Mouse (Mus musculus) megakaryocyte progenitor cell, adult 5-6 weeks (primary cell): ENCODE measurements around the gene Phex. TPM values are rescaled to one million over a fixed set of nuclear protein-coding genes. Genes with fewer than 3 reads are reported as not detected.

Experiments used
- ATAC-seq: replicated peaks from 2 replicates; pipeline ENCODE4 v1.8.0; 2016; ENCODE audit warnings: mild to moderate bottlenecking, moderate TSS enrichment, inconsistent platforms; ENCODE audit not compliant: poor library complexity
- total RNA-seq, 2 experiments: library from RNA; stranded (forward) in 1 of 2; stranded (reverse) in 1 of 2; fragments of 157-497, 149-512 nt in 1 of 2; fragments of 200-1000 nt in 1 of 2; gene quantifications; 2 replicates each; pipeline versions ENCODE4 v1.2.3 to v1.2.4; 2015 to 2017

Phex gene
- 0.05 and 0.10 TPM in 2 replicates for total RNA-seq (2015)
- total RNA-seq (2017) = 0.20 and 0.21 TPM in 2 replicates

DNA sequence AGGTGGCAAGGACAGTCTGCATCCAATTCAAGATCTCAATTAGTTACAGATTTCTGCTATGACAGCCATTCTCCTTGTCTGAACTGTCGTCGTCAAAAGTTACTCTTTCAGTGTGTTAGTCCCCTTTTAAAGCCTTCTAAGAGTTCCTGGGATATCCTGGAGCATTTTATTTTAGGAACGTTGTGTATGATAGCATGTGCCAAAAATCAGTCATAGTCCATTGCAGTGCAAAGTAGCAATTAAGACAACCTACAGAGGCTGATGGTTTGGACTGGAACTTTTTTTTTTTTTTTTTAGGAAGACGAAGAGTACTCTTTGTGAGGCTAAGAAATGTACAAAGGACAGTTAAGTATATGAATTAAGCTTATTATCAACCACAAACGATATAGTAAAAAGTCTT is at the start of gene Phex:
Gene Phex (minus strand): TSS at position 101 of the 400 bp plus-strand sequence.
- ATAC-seq = no peak

- ATAC-seq = peak; percentile 78
These were observed 47.6 kb upstream of the Phex start for GRCm38 (mm10) chrX:157462716-157463115.

- peak; percentile 97 for ATAC-seq
These were observed 39.3 kb upstream of the Phex start for GRCm38 (mm10) chrX:157454430-157454829.

DNA sequence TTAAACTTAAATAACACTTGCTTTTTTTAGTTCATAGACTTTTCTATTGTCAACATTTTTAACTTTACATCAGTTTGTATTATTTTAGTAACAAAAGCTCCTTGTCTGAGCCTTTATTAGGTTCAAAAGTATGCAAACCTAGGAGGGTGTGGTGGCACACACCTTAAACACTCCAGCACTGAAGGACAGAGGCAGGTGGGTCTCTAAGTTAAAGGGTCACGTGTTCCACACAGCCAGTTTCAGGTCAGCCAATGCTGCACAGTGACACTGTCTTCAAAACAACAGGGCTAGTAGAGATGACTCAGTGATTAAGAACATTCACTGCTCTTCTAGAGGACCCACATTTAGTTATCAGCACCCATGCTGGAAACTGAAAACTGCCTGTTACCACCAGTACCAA is 33.9 kb upstream of the Phex start:
- ATAC-seq = no peak

GRCm38 (mm10) chrX:157447431-157447830 is 32.3 kb upstream of the Phex start:
- ATAC-seq = no peak

GRCm38 (mm10) chrX:157434768-157435167 is 19.7 kb upstream of the Phex start:
- no peak for ATAC-seq

GRCm38 (mm10) chrX:157419451-157419850 is 4.3 kb upstream of the Phex start:
- ATAC-seq = no peak

DNA sequence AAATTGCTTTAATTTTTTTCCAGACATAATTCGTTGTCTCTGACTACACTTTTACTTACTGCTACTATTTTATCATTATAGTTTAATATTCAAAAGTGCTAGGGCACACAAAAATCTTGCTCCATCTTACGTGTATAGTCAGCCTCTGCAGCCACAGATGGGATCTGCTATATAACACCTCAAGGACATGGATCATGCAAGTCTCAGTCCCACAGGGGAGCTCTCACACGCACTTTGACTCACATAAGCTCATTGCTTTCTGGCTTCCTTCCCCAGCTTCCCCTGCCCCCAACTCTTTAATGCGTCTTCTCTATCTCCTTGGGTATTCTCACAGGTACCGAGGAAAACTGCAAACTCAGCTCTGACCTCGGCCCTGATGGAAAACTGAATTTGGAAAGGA is 10.2 kb downstream of the Phex start:
- no peak for ATAC-seq

- ATAC-seq = no peak
These were observed 23.9 kb downstream of the Phex start for GRCm38 (mm10) chrX:157391241-157391640.

DNA sequence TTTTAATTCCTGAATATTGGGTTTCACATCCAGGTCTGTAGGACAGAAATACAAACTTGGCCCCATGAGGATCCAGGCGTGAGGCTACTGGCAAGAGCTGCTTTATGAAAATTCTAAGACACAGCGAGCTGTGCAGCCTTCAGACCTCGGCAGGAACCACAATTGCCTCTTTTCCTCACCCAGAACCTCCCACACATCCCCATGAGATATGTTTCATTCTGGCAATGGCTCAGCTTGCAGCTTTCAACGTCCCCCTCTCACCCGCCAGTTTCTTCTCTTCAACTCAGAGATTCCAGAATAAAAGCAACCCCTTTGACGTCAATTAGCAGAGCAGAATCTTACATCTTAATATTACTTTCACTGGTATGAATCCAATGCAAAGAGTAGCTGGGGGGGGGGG is 25.0 kb downstream of the Phex start:
- ATAC-seq = no peak

DNA sequence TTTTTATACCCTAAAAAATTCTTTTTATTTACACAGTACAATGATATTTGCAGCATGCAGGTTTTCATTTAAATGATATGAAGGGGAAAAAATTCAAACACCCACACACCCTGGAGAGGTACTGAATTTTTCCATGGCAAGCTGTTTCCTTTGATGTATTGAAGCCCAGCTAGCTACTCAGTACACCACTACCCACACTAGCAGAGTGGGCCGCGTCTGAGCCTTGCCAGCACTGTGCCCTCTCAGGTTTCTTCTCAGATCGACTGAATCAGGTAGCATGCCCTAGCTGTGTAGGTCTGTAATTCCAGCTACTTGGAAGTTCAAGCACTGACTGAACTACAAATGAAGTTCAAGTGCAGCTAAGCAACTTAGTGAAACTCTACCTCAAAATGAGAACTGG is 26.7 kb downstream of the Phex start:
- no peak for ATAC-seq

DNA sequence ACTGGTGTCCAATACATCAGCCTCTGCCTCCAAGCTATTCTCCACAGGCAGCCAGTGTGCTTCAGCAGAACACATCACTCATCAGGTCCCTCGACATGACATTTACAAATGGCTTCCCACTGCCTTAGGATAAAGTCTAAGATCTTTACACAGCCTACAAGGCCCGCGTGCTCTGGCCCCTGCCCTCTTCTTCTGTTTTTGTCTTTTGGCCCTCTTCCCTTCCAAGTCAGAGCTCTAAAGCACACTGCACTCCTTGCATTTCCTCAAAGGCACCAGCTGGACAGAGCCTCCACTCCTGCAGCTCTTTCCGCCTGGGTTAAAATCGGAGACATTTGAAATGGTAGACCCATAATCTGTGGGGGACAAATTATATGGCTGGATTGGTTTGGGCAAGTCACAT is 28.1 kb downstream of the Phex start:
- ATAC-seq = no peak

- ATAC-seq = peak; percentile 50; the same call in 1 of the 2 replicates
These were observed 36.3 kb downstream of the Phex start for GRCm38 (mm10) chrX:157378822-157379221.

- ATAC-seq = no peak
These were observed 37.7 kb downstream of the Phex start for GRCm38 (mm10) chrX:157377456-157377855.

GRCm38 (mm10) chrX:157373873-157374272 is 41.2 kb downstream of the Phex start:
- ATAC-seq = no peak

DNA sequence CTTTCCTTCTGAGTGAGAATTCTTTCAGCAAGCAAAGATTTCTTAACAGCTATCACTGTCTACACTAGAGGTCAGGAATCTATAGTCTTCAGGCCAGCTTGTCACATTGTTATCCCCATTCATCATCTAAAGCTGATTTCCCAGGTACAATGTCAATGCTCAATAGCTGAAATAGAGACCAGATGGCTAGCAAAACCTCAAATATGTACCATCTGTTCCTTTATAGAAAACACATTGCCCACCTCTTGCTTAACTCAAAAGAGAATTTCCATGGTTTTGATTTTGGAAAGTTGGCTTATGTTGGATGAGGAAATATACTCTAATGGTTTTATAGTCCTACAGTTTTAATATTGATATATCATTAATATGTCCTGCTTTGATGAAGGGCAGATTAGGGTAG is 45.9 kb downstream of the Phex start:
- no peak for ATAC-seq

- no peak for ATAC-seq
These were observed 59.6 kb downstream of the Phex start for GRCm38 (mm10) chrX:157355521-157355920.

DNA sequence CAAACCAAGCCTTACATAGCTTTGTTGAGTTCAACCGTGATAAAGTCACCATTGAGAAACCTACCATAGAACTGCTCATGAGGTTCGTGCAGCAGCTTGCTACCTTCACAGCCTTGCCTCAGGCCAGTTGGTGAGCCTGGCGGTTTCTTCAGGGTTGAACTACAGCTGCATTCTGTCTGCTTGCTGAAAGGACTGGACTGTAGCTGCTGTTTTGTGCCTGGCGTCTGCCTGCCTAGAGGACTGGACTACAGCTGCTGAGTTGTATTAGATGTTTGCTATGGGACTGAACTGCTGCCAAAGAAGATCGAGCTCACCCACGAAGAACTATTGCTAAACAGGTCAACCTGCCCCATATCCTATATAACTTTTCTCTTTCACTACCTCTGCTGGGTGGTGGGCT is 68.9 kb downstream of the Phex start:
- no peak for ATAC-seq

DNA sequence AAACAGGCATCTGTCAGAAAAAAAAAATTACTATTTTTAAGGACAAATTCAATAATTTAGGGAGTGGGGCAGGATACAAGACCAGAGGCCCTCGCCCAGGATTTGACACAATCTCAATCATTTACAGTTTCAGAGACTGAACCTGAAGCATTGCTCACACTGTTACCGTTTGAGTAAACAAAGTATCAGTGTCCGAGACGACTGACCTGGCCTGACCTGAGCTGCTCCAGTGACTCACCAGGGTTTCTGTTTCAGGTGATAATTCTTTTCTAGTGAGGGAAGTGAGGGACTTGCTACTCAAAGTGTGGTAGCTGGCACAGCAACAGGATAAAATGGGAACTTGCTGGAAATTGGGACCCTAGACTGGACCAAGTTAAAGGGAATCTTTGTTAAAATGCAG is 80.4 kb downstream of the Phex start:
- no peak for ATAC-seq

- ATAC-seq = no peak
These were observed 85.3 kb downstream of the Phex start for GRCm38 (mm10) chrX:157329821-157330220.

DNA sequence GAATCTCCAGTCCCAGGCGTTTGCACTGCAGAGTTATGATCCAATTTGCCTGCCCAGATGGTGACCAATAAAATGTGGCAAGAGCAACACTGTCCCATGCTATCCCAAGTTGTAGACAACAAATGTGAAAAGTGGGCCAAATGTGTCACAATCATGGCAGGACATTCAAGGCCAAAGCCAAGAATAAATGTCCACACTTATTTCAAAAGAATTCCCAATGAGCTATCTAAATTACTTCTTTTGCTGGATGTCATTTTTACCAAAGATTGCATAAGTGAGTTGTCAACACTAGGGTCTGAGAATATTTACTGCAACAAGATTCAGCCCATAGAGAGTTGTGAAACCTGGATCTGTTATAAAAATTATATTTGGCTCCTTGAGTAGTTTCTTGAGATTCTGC is 86.7 kb downstream of the Phex start:
- ATAC-seq = no peak

DNA sequence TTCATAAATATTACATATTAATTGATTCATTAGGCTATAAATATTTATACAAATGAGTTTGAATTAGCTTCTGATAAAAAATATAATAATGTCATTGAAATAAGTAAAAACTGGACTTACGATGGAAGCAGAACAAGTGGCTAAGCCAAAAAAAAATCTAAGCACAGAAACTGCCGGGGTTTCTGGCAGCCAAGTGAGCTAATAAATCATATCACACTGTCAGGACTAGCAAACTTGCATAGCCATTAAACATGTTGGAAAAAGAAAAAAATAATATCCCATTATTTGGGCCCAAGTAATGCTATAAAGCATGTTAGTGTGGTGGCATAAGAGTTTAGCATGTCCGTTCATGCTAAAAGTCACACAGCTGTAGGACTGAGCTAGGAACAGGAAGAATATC is 87.4 kb downstream of the Phex start:
- ATAC-seq = no peak

DNA sequence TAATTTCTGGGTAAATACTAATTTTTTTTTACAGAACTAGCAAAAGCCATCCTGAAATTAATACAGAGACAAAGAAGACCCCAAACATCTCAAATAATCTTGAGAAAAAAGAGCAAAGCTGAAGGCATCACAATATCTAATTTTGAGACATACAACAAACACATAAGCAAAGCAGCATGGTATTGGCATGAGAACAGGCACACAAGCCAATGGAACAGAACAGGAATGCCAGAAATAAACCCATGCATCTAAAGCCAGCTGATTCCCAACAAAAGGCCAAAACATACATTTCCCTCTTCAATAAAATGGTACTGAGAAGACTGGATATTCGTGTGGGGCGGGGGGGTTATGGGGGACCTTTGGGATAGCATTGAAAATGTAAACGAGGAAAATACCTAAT is 90.7 kb downstream of the Phex start:
- ATAC-seq = no peak

GRCm38 (mm10) chrX:157310331-157310730 is 104.8 kb downstream of the Phex start:
- no peak for ATAC-seq
